16 mouse cellular contexts compared by ENCODE assay signal in genomic region chr2:18965950-18966349, GRCm38 (mm10).
"Had no signal": no experiment of that assay in that cellular context is flagged by ENCODE, and none has a peak within 500 bp of the region (broad histone marks: within the 10 kb centered on the region; RNA-seq: fewer than 3 reads in every experiment).

No protein-coding gene starts in this region.

- H3K4me2 ChIP-seq: neural tube, embryonic 13.5 days; neural tube, embryonic 15.5 days; stomach, embryonic 15.5 days had no signal

- H3K27me3 ChIP-seq: neural tube, embryonic 13.5 days; neural tube, embryonic 15.5 days; stomach, embryonic 15.5 days had no signal

- DNase-seq: retina, postnatal 1 day; right cerebral cortex, adult 18-20 months; right cerebral cortex, postnatal 14 days; right cerebral cortex, postnatal 25 days; right cerebral cortex, postnatal 4 days; spleen, adult 18-20 months; thymus, adult 18-20 months; thymus, adult 2 months; thymus, postnatal 14 days; thymus, postnatal 25 days; thymus, postnatal 36 days; thymus, postnatal 4 days had no signal

- H3K9ac ChIP-seq: neural tube, embryonic 13.5 days; neural tube, embryonic 15.5 days; stomach, embryonic 15.5 days had no signal

- H3K4me3 ChIP-seq: neural tube, embryonic 13.5 days; neural tube, embryonic 15.5 days; stomach, embryonic 15.5 days had no signal

- H3K36me3 ChIP-seq: neural tube, embryonic 13.5 days; neural tube, embryonic 15.5 days; stomach, embryonic 15.5 days had no signal

- H3K27ac ChIP-seq: neural tube, embryonic 13.5 days; neural tube, embryonic 15.5 days; stomach, embryonic 15.5 days; stomach, postnatal 0 days had no signal

- H3K9me3 ChIP-seq: neural tube, embryonic 13.5 days; neural tube, embryonic 15.5 days; stomach, embryonic 15.5 days had no signal

- H3K4me1 ChIP-seq: stomach, embryonic 15.5 days had no signal
